Mouse (Mus musculus): ENCODE data around the gene Cxcl2. TPM values are rescaled to one million over a fixed set of nuclear protein-coding genes. Genes with fewer than 3 reads are reported as not detected.

The Cxcl2 gene
- total RNA-seq, 2 experiments from 2014 or later, result not detected

Other genes with a start within 250 kb of the Cxcl2 start
- under 1 TPM; 0.23 to 0.42 TPM for gene Cxcl5, start 144.5 kb upstream of the Cxcl2 start, total RNA-seq (2021)
- gene Ppbp, start 135.4 kb upstream of the Cxcl2 start, total RNA-seq (2021), result under 1 TPM; 0.46 to 0.63 TPM
- gene Pf4, start 131.4 kb upstream of the Cxcl2 start, total RNA-seq (2021), result 1 to 10 TPM; 4.4 to 5.0 TPM
- not detected for gene Cxcl3, start 117.8 kb upstream of the Cxcl2 start, total RNA-seq (2021)
- not detected for gene Cxcl15, start 109.3 kb upstream of the Cxcl2 start, total RNA-seq (2021)
- gene Cxcl1, start 12.6 kb upstream of the Cxcl2 start, total RNA-seq (2021), result not detected
- 10 to 100 TPM; 16.4 to 17.1 TPM for gene Mthfd2l, start 27.2 kb downstream of the Cxcl2 start, total RNA-seq (2021)
- under 1 TPM in 1 of 2 experiments, not detected in 1; 0.42 TPM for gene Epgn, start 123.6 kb downstream of the Cxcl2 start, total RNA-seq (2021)
- gene Ereg, start 170.8 kb downstream of the Cxcl2 start, total RNA-seq (2021), result not detected
- under 1 TPM; 0.30 to 0.37 TPM for gene Areg, start 235.7 kb downstream of the Cxcl2 start, total RNA-seq (2021)